Mouse (Mus musculus) retina, postnatal 7 days (tissue): ENCODE measurements at regions not wholly inside any gene's neighbourhood (a gene's known extent, or its start where the extent isn't known, plus 50 kb on each side); places are given as distances from the start of the nearest gene placed in this dataset.

Experiments used
- DNase-seq: peaks from one replicate; pipeline ENCODE4 v3.0.0-alpha.2; 2012; ENCODE audit warnings: low read depth, low spot score

- no peak for DNase-seq
Observed at GRCm38 (mm10) chr6:17157270-17157669, 92.3 kb downstream of the Tes start.

GRCm38 (mm10) chr6:17169971-17170781 lies 105.2 kb downstream of the Tes start:
- DNase-seq = no peak

- no peak for DNase-seq
Observed at GRCm38 (mm10) chr6:17170782-17171272, 105.9 kb downstream of the Tes start.

GRCm38 (mm10) chr6:17171273-17172011 lies 106.5 kb downstream of the Tes start:
- peak; percentile 9 for DNase-seq

GRCm38 (mm10) chr6:17172050-17172449 lies 107.1 kb downstream of the Tes start:
- no peak for DNase-seq

GRCm38 (mm10) chr6:17177153-17177552 lies 103.8 kb upstream of the Cav2 start:
- DNase-seq = no peak

- no peak for DNase-seq
Observed at GRCm38 (mm10) chr6:17179476-17179875, 101.5 kb upstream of the Cav2 start.

- no peak for DNase-seq
Observed at GRCm38 (mm10) chr6:17186604-17187003, 94.4 kb upstream of the Cav2 start.

- no peak for DNase-seq
Observed at GRCm38 (mm10) chr6:17187106-17187505, 93.9 kb upstream of the Cav2 start.

GRCm38 (mm10) chr6:17195538-17195937 lies 85.4 kb upstream of the Cav2 start:
- no peak for DNase-seq

- no peak for DNase-seq
Observed at GRCm38 (mm10) chr6:17197728-17198397, 83.1 kb upstream of the Cav2 start.

GRCm38 (mm10) chr6:17198876-17199275 lies 82.1 kb upstream of the Cav2 start:
- no peak for DNase-seq

- DNase-seq = no peak
Observed at GRCm38 (mm10) chr6:17201916-17202636, 78.9 kb upstream of the Cav2 start.

- no peak for DNase-seq
Observed at GRCm38 (mm10) chr6:17203302-17203701, 77.7 kb upstream of the Cav2 start.

GRCm38 (mm10) chr6:17203900-17204686 lies 76.9 kb upstream of the Cav2 start:
- DNase-seq = no peak

- no peak for DNase-seq
Observed at GRCm38 (mm10) chr6:17206932-17207331, 74.1 kb upstream of the Cav2 start.

- no peak for DNase-seq
Observed at GRCm38 (mm10) chr6:17209792-17210191, 71.2 kb upstream of the Cav2 start.

- no peak for DNase-seq
Observed at GRCm38 (mm10) chr6:17211346-17211745, 69.6 kb upstream of the Cav2 start.

GRCm38 (mm10) chr6:17214774-17215173 lies 66.2 kb upstream of the Cav2 start:
- no peak for DNase-seq

GRCm38 (mm10) chr6:17216442-17216841 lies 64.5 kb upstream of the Cav2 start:
- DNase-seq = no peak

GRCm38 (mm10) chr6:17223744-17224143 lies 57.2 kb upstream of the Cav2 start:
- DNase-seq = no peak
